In the genomic region with DNA sequence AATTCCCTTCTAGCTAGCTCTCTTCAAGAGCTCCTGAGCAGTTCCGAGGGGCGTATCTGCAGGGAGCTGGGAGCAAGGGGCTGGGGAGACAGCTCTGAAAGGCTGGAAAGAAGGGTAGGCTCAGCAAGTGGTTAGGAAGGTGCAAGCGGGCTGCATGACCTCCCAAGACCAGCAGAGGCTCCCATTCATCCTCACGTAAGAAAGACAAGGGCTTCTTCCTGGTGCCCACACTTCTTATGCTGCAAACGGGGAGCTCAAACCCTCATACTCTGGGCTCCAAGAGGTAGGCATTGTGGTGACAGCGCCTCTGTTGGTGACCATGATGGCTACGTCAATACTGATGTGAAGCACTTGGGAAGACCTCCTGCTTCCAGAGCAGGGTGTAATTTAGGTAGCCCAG, we compare ENCODE assay signal across 16 mouse cellular contexts. TPM values are rescaled to one million over a fixed set of nuclear protein-coding genes. Genes with fewer than 3 reads are reported as not detected.
DNase-seq lines count a peak whose midpoint lies in the region; ATAC-seq and TF ChIP-seq lines count a peak whose summit lies in the region.
"Had no signal": no experiment of that assay in that cellular context is flagged by ENCODE, and none has a peak within 500 bp of the region (broad histone marks: within the 10 kb centered on the region; RNA-seq: fewer than 3 reads in every experiment).

No protein-coding gene starts in this region.

- H3K9me3 ChIP-seq in stomach, postnatal 0 days (ENCODE audit: control insufficient read depth, low read length): no peaks in the 10 kb centered on the region
- H3K9me3 ChIP-seq: embryonic facial prominence, embryonic 13.5 days had no signal

- WGBS in stomach, postnatal 0 days: 49% methylated on average over 7 of the region's 7 CpGs

- no peak overlapping the region for H3K27ac ChIP-seq in gastrocnemius, adult 2 months
- H3K27ac ChIP-seq in stomach, postnatal 0 days (replicated peaks): no peak overlapping the region
- H3K27ac ChIP-seq: embryonic facial prominence, embryonic 13.5 days; left cerebral cortex, adult 2 months had no signal

- no peak overlapping the region for H3K4me3 ChIP-seq in gastrocnemius, adult 2 months
- H3K4me3 ChIP-seq in stomach, postnatal 0 days (ENCODE audit: low read depth, low read length): no peak overlapping the region
- H3K4me3 ChIP-seq: embryonic facial prominence, embryonic 13.5 days; left cerebral cortex, adult 2 months had no signal

- intact Hi-C loops in gastrocnemius, adult 2 months (cut with DNase I): no loop called here

- H3K4me2 ChIP-seq in stomach, postnatal 0 days (replicated peaks; ENCODE audit: low read depth): no peak overlapping the region
- H3K4me2 ChIP-seq: embryonic facial prominence, embryonic 13.5 days had no signal

- no peak overlapping the region for H3K9ac ChIP-seq in stomach, postnatal 0 days (ENCODE audit: low read length)
- H3K9ac ChIP-seq: embryonic facial prominence, embryonic 13.5 days had no signal

- TF ChIP-seq EP300 in stomach, postnatal 0 days (optimal IDR thresholded peaks at IDR 0.05): no peak

- peak; percentile 18; the same call in 1 of the 2 replicates for TF ChIP-seq CTCF in gastrocnemius, adult 2 months (IDR thresholded peaks at IDR 0.05)
- peak; percentile 61 for TF ChIP-seq CTCF in stomach, postnatal 0 days (IDR thresholded peaks at IDR 0.05; ENCODE audit: low read depth)

- no peaks in the 10 kb centered on the region for H3K36me3 ChIP-seq in stomach, postnatal 0 days (ENCODE audit: control insufficient read depth, insufficient read depth, low read length)
- H3K36me3 ChIP-seq: embryonic facial prominence, embryonic 13.5 days had no signal

- ATAC-seq in erythroblast, adult 5-6 weeks (replicated peaks; ENCODE audit: low FRiP score, poor library complexity, severe bottlenecking): 0 out of 2 replicates have a peak, but pooled peaks have one; percentile 21
- ATAC-seq in stomach, postnatal 0 days (ENCODE audit: low FRiP score, low TSS enrichment): peak; percentile 48; the same call in 1 of the 2 replicates

- no peaks in the 10 kb centered on the region for H3K4me1 ChIP-seq in stomach, postnatal 0 days (replicated peaks; ENCODE audit: control insufficient read depth, insufficient read depth)
- H3K4me1 ChIP-seq: embryonic facial prominence, embryonic 13.5 days had no signal

- DNase-seq in gastrocnemius, adult 2 months: no peak
- DNase-seq in gastrocnemius, postnatal 25 days: no peak
- peak; percentile 6 for DNase-seq in thymus, postnatal 25 days
- DNase-seq in thymus, postnatal 0 days (ENCODE audit: low spot score): no peak
- DNase-seq in stomach, postnatal 0 days (ENCODE audit: low spot score): peak; percentile 49
- no peak for DNase-seq in frontal cortex, postnatal 14 days (ENCODE audit: low spot score in 2 of 2)
- DNase-seq in left cerebral cortex, adult 9 months (ENCODE audit: low spot score in 2 of 2): no peak
- DNase-seq: adrenal gland, adult 2 months; cerebellum, adult 2 months; heart, adult 18-20 months; kidney, postnatal 10 days; spleen, adult 18-20 months; thymus, adult 18-20 months had no signal

- no peaks in the 10 kb centered on the region for H3K27me3 ChIP-seq in stomach, postnatal 0 days (ENCODE audit: control insufficient read depth, insufficient read depth, low read length)
- H3K27me3 ChIP-seq: embryonic facial prominence, embryonic 13.5 days had no signal

RNA-seq across cellular contexts. Expression of a gene that starts 40.7 kb away (rescaled TPM):
- total RNA-seq in gastrocnemius, adult 2 months (2021): 10 to 100 TPM; 39.3 to 53.3 TPM
- total RNA-seq in gastrocnemius, postnatal 25 days (2021): 10 to 100 TPM; 39.9 to 52.4 TPM
- polyA plus RNA-seq in thymus, postnatal 0 days (2015; fragmentation: Nextera tagmentation; extraction: Ambion mirVana): 156 TPM in 2 replicates
- 94.7 and 120 TPM in 2 replicates for total RNA-seq in erythroblast, adult 5-6 weeks (2015; ENCODE audit: low replicate concordance)
- 35.5 and 49.8 TPM in 2 replicates for total RNA-seq in erythroblast, adult 5-6 weeks (2017; ENCODE audit: low replicate concordance)
- 73.0 and 75.2 TPM in 2 replicates for polyA plus RNA-seq in stomach, postnatal 0 days (2015; fragmentation: Nextera tagmentation; extraction: Ambion mirVana)

RNA-seq across cellular contexts. Expression of a gene that starts 40.8 kb away (rescaled TPM):
- total RNA-seq in gastrocnemius, adult 2 months (2021): 10 to 100 TPM; 13.2 to 18.0 TPM
- 10 to 100 TPM; 13.8 to 20.0 TPM for total RNA-seq in gastrocnemius, postnatal 25 days (2021)
- 89.7 and 93.1 TPM in 2 replicates for polyA plus RNA-seq in thymus, postnatal 0 days (2015; fragmentation: Nextera tagmentation; extraction: Ambion mirVana)
- total RNA-seq in erythroblast, adult 5-6 weeks (2015; ENCODE audit: low replicate concordance): 37.2 and 37.7 TPM in 2 replicates
- total RNA-seq in erythroblast, adult 5-6 weeks (2017; ENCODE audit: low replicate concordance): 26.9 and 30.6 TPM in 2 replicates
- 49.0 and 49.4 TPM in 2 replicates for polyA plus RNA-seq in stomach, postnatal 0 days (2015; fragmentation: Nextera tagmentation; extraction: Ambion mirVana)

Comparison
In these comparisons a context has a peak if more than half of its experiments do, and no peak if none do; other contexts are left out.
1. DNase-seq: peak in thymus, postnatal 25 days (single experiment) and stomach, postnatal 0 days (single experiment); none in gastrocnemius, adult 2 months (single experiment), gastrocnemius, postnatal 25 days (single experiment), thymus, postnatal 0 days (single experiment), frontal cortex, postnatal 14 days (0 of 2) and left cerebral cortex, adult 9 months (0 of 2).